Mouse (Mus musculus): ENCODE measurements around the gene Sugt1. TPM values are rescaled to one million over a fixed set of nuclear protein-coding genes. Genes with fewer than 3 reads are reported as not detected.

Sugt1 gene
- 92.5 and 106 TPM in 2 replicates for polyA plus RNA-seq (2015; fragmentation: Nextera tagmentation; extraction: Ambion mirVana)

- ATAC-seq (replicated peaks; ENCODE audit: insufficient number of reproducible peaks, insufficient read depth, low FRiP score, low read depth): peak; percentile 98
- peak within 1 kb of the TSS; percentile 69 for H3K4me2 ChIP-seq
- H3K27ac ChIP-seq: peak within 1 kb of the TSS; percentile 96
- no peaks in the 10 kb centered on the region for H3K9me3 ChIP-seq (replicated peaks)
- peak within 1 kb of the TSS; percentile 69 for H3K9ac ChIP-seq
- peaks cover 21% of the 10 kb centered on the region for H3K4me1 ChIP-seq (replicated peaks)
- no peaks in the 10 kb centered on the region for H3K27me3 ChIP-seq
- H3K4me3 ChIP-seq: peak within 1 kb of the TSS; percentile 73
- H3K36me3 ChIP-seq: peaks cover 4% of the 10 kb centered on the region; the same call in 1 of the 2 replicates
- WGBS: under 1% methylated on average over 60 of the region's 60 CpGs
These were observed at the start of gene Sugt1 for GRCm38 (mm10) chr14:79587139-79587851. Sugt1 (plus strand) TSS chr14:79587691.

DNA sequence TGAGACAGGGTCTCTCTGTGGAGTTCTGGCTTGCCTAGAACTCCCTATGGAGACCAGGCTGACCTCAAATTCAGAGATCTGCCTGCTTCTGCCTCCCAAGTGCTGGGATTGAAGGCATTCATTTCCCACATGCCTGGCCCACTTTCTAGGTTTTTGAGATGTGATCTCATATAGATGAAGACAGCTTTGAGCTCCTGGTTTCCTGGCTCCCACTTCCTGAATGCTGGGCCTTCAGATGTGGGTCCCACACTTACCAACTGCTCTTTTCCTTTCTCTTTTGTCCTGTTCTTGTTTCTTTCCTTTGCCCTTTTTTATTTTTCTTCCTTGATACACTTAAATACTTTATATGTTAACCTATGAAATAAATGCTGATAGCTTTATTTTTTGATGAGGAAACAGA, 49.6 kb upstream of the Sugt1 start:
- H3K27ac ChIP-seq: no peak overlapping the region
- H3K4me1 ChIP-seq (replicated peaks): peaks cover 27% of the 10 kb centered on the region
- H3K27me3 ChIP-seq: no peaks in the 10 kb centered on the region
- H3K9me3 ChIP-seq (replicated peaks): no peaks in the 10 kb centered on the region
- H3K4me2 ChIP-seq: 0 out of 2 replicates have a peak overlapping the region, but pooled peaks have one; percentile 18
- no peak overlapping the region for H3K9ac ChIP-seq
- ATAC-seq (replicated peaks; ENCODE audit: insufficient number of reproducible peaks, insufficient read depth, low FRiP score, low read depth): no peak
- H3K4me3 ChIP-seq: no peak overlapping the region
- H3K36me3 ChIP-seq: no peaks in the 10 kb centered on the region

DNA sequence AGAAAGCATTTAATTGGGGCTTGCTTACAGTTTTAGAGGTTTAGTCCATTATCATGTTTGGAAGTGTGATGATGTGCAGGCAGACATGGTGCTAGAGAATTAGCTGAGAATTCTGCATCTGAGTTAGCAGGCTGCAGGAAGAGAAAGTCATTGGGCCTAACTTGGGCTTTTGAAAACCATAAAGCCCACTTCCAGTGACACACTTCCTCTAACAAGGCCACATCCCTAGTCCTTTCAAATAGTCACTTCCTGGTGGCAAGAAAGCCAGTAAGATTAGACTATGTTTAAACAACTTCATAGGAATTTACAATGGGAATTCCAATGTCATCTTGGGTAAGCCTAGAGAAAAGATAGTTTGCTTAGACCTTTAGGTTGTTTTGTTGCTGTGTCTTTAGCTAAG, 45.9 kb upstream of the Sugt1 start:
- Histone ChIP-seq H3K4me3 (no peak overlapping the region), H3K27me3 (no peaks in the 10 kb centered on the region), H3K4me2 (no peak overlapping the region), H3K9ac (no peak overlapping the region), H3K9me3 (replicated peaks) (no peaks in the 10 kb centered on the region), H3K36me3 (no peaks in the 10 kb centered on the region), H3K4me1 (replicated peaks) (peaks cover 5% of the 10 kb centered on the region), H3K27ac (no peak overlapping the region)
- no peak for ATAC-seq (replicated peaks; ENCODE audit: insufficient number of reproducible peaks, insufficient read depth, low FRiP score, low read depth)

- 58% methylated on average over 7 of the region's 7 CpGs for WGBS
- ATAC-seq (replicated peaks; ENCODE audit: insufficient number of reproducible peaks, insufficient read depth, low FRiP score, low read depth): no peak
- peak overlapping the region; percentile 57; the same call in 1 of the 2 replicates for H3K27ac ChIP-seq
- H3K36me3 ChIP-seq: peaks cover 6% of the 10 kb centered on the region; the same call in 1 of the 2 replicates
- no peak overlapping the region for H3K9ac ChIP-seq
- no peak overlapping the region for H3K4me2 ChIP-seq
- H3K4me1 ChIP-seq (replicated peaks): peaks cover 5% of the 10 kb centered on the region; the same call in 1 of the 2 replicates
- no peak overlapping the region for H3K4me3 ChIP-seq
- no peaks in the 10 kb centered on the region for H3K27me3 ChIP-seq
- H3K9me3 ChIP-seq (replicated peaks): no peaks in the 10 kb centered on the region
These were observed 38.1 kb upstream of the Sugt1 start for GRCm38 (mm10) chr14:79549343-79549742.

DNA sequence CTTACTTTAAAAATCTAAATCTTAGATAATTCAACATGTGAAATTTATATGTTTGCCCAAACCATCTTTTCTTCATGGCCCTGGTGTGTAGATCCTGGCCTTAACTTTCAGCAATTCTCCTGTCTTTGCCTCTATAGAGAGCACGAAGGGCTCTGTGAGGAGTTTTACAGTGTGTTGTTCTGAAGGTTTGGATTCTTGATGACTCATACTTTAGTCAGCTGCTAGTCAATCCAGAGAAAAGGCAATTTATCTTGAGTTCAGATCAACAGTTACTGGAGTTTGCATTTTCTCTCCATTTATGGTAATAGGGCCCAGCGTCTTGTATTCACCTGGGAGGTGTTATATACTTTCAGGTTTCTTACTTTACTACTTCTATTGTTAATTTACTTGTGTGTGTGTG, 35.6 kb upstream of the Sugt1 start:
- ATAC-seq (replicated peaks; ENCODE audit: insufficient number of reproducible peaks, insufficient read depth, low FRiP score, low read depth): no peak
- Histone ChIP-seq H3K9ac (no peak overlapping the region), H3K36me3 (peaks cover 6% of the 10 kb centered on the region; the same call in 1 of the 2 replicates), H3K4me1 (replicated peaks) (peaks cover 8% of the 10 kb centered on the region; the same call in 1 of the 2 replicates), H3K27ac (no peak overlapping the region), H3K27me3 (no peaks in the 10 kb centered on the region), H3K4me2 (no peak overlapping the region), H3K9me3 (replicated peaks) (no peaks in the 10 kb centered on the region), H3K4me3 (no peak overlapping the region)
- 81% methylated on average over 2 of the region's 2 CpGs for WGBS

DNA sequence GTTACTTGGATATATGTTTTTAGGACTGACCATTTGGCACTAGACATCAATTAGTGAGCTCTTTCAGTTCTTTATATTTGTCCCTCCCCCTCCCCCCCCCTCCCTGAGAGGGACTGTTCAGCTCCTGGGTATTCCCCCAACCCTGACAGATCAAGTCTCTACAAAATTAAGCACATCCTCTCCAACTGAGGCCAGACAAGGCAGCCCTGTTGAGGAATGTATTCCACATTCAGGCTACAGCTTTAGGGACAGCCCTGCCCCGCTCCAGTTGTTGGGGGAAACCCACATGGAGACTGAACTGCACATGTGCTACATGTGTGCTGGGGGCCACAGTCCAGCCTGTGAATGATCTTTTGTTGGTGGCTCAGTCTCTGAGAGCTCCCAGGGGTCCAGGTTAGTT, 34.6 kb upstream of the Sugt1 start:
- no peak overlapping the region for H3K4me2 ChIP-seq
- no peak for ATAC-seq (replicated peaks; ENCODE audit: insufficient number of reproducible peaks, insufficient read depth, low FRiP score, low read depth)
- H3K4me1 ChIP-seq (replicated peaks): peaks cover 8% of the 10 kb centered on the region; the same call in 1 of the 2 replicates
- H3K27ac ChIP-seq: no peak overlapping the region
- no peaks in the 10 kb centered on the region for H3K9me3 ChIP-seq (replicated peaks)
- H3K9ac ChIP-seq: no peak overlapping the region
- WGBS: 100% methylated on average over 1 of the region's 1 CpGs
- H3K4me3 ChIP-seq: no peak overlapping the region
- peaks cover 6% of the 10 kb centered on the region; the same call in 1 of the 2 replicates for H3K36me3 ChIP-seq
- H3K27me3 ChIP-seq: no peaks in the 10 kb centered on the region

GRCm38 (mm10) chr14:79557796-79558195, 29.7 kb upstream of the Sugt1 start:
- H3K27ac ChIP-seq: no peak overlapping the region
- WGBS: 78% methylated on average over 1 of the region's 1 CpGs
- peaks cover 21% of the 10 kb centered on the region for H3K36me3 ChIP-seq

GRCm38 (mm10) chr14:79562745-79563144, 24.7 kb upstream of the Sugt1 start:
- 9% methylated on average over 5 of the region's 5 CpGs for WGBS
- H3K4me3 ChIP-seq: no peak overlapping the region
- H3K9me3 ChIP-seq (replicated peaks): no peaks in the 10 kb centered on the region
- no peak overlapping the region for H3K9ac ChIP-seq
- H3K36me3 ChIP-seq: peaks cover 15% of the 10 kb centered on the region
- peaks cover 4% of the 10 kb centered on the region; the same call in 1 of the 2 replicates for H3K4me1 ChIP-seq (replicated peaks)
- H3K27ac ChIP-seq: peak overlapping the region; percentile 37; the same call in 1 of the 2 replicates
- no peak overlapping the region for H3K4me2 ChIP-seq
- no peaks in the 10 kb centered on the region for H3K27me3 ChIP-seq
- ATAC-seq (replicated peaks; ENCODE audit: insufficient number of reproducible peaks, insufficient read depth, low FRiP score, low read depth): no peak

More at GRCm38 (mm10) chr14:79557796-79558195, 29.7 kb upstream of the Sugt1 start:
- Histone ChIP-seq H3K27me3 (no peaks in the 10 kb centered on the region), H3K4me3 (no peak overlapping the region), H3K9ac (no peak overlapping the region), H3K4me1 (replicated peaks) (peaks cover 7% of the 10 kb centered on the region; the same call in 1 of the 2 replicates), H3K4me2 (no peak overlapping the region), H3K9me3 (replicated peaks) (no peaks in the 10 kb centered on the region)
- no peak for ATAC-seq (replicated peaks; ENCODE audit: insufficient number of reproducible peaks, insufficient read depth, low FRiP score, low read depth)

GRCm38 (mm10) chr14:79564784-79565183, 22.7 kb upstream of the Sugt1 start:
- Histone ChIP-seq H3K4me2 (no peak overlapping the region), H3K36me3 (peaks cover 27% of the 10 kb centered on the region), H3K9ac (no peak overlapping the region), H3K27me3 (no peaks in the 10 kb centered on the region), H3K4me3 (no peak overlapping the region), H3K9me3 (replicated peaks) (no peaks in the 10 kb centered on the region), H3K4me1 (replicated peaks) (peaks cover 4% of the 10 kb centered on the region; the same call in 1 of the 2 replicates), H3K27ac (no peak overlapping the region)
- ATAC-seq (replicated peaks; ENCODE audit: insufficient number of reproducible peaks, insufficient read depth, low FRiP score, low read depth): no peak
- WGBS: 71% methylated on average over 6 of the region's 6 CpGs

DNA sequence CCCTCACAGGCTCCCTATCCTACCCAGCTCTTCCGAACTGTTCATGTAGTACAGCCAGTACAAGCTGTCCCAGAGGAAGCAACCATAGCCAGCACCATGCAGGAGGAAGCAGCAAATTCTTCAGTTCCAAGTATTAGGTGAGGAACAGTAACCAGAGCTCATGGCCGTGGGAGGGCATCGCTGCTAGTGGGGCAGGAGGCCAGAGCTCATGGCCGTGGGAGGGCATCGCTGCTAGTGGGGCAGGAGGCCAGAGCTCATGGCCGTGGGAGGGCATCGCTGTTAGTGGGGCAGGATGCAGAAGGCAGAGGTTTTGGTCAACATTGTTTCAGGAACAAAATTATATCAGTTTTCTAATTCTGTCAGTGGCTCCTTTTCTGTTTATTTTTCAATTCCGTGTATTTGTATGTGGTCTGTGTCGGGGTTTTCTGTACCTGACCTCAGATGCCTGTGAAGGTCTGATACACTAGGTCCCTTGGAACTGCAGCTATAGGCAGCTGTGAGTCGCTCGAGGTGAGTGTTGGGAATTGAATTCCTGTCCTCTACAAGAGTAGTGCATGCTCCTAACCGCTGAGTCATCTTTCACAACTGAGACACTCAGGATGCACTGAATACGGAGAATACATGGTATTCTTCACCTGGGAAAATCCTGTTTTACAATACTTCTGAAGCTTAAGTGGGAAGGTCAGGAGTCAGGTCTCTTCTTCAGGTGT, 13.9 kb upstream of the Sugt1 start:
- Histone ChIP-seq H3K36me3 (peaks cover 31% of the 10 kb centered on the region), H3K9ac (no peak overlapping the region), H3K27ac (no peak overlapping the region), H3K9me3 (replicated peaks) (no peaks in the 10 kb centered on the region), H3K4me3 (no peak overlapping the region), H3K4me1 (replicated peaks) (no peaks in the 10 kb centered on the region), H3K4me2 (no peak overlapping the region), H3K27me3 (no peaks in the 10 kb centered on the region)
- 86% methylated on average over 13 of the region's 13 CpGs for WGBS
- no peak for ATAC-seq (replicated peaks; ENCODE audit: insufficient number of reproducible peaks, insufficient read depth, low FRiP score, low read depth)

GRCm38 (mm10) chr14:79574361-79574760, 13.1 kb upstream of the Sugt1 start:
- Histone ChIP-seq H3K4me1 (replicated peaks) (no peaks in the 10 kb centered on the region), H3K4me3 (no peak overlapping the region), H3K36me3 (peaks cover 26% of the 10 kb centered on the region), H3K4me2 (no peak overlapping the region), H3K27ac (no peak overlapping the region), H3K9ac (no peak overlapping the region), H3K9me3 (replicated peaks) (no peaks in the 10 kb centered on the region), H3K27me3 (no peaks in the 10 kb centered on the region)
- ATAC-seq (replicated peaks; ENCODE audit: insufficient number of reproducible peaks, insufficient read depth, low FRiP score, low read depth): no peak
- WGBS: 96% methylated on average over 1 of the region's 1 CpGs
